Mouse (Mus musculus): Measurements from ENCODE around the gene Dph1.
"Not testable (repeated sequence)": the region's sequence is repeated elsewhere in the genome, so short reads cannot be mapped to it uniquely, and the experiment has no call there.

Gene Dph1

GRCm38 (mm10) chr11:75201721-75202120 is 10.7 kb upstream of the Dph1 start:
- DNase-seq: no peak

GRCm38 (mm10) chr11:75200935-75201334 is 9.9 kb upstream of the Dph1 start:
- no peak for DNase-seq

GRCm38 (mm10) chr11:75199951-75200350 is 8.9 kb upstream of the Dph1 start:
- no peak for DNase-seq

- no peak for DNase-seq
Observed at GRCm38 (mm10) chr11:75198792-75199191, 7.8 kb upstream of the Dph1 start.

- DNase-seq: no peak
Observed at GRCm38 (mm10) chr11:75197956-75198355, 6.9 kb upstream of the Dph1 start.

- DNase-seq: no peak
Observed at GRCm38 (mm10) chr11:75196131-75196530, 5.1 kb upstream of the Dph1 start.

- DNase-seq: peak; percentile 92
Observed at GRCm38 (mm10) chr11:75194850-75195461, 3.9 kb upstream of the Dph1 start.

- peak; percentile 55 for DNase-seq
Observed at GRCm38 (mm10) chr11:75194121-75194849, 3.2 kb upstream of the Dph1 start.

GRCm38 (mm10) chr11:75193256-75194071 is 2.4 kb upstream of the Dph1 start, which contains the start of gene Rtn4rl1:
Gene Rtn4rl1 (plus strand): TSS chr11:75193783.
- peak; percentile 79 for DNase-seq

GRCm38 (mm10) chr11:75192336-75193214 is 1.5 kb upstream of the Dph1 start:
- DNase-seq: peak; percentile 90

- DNase-seq: no peak
Observed at GRCm38 (mm10) chr11:75191841-75192240, 800 bp upstream of the Dph1 start.

GRCm38 (mm10) chr11:75190371-75190724 is 693 bp downstream of the Dph1 start:
- DNase-seq: peak; percentile 95

GRCm38 (mm10) chr11:75189713-75190370 is 1.2 kb downstream of the Dph1 start:
- no peak for DNase-seq

- DNase-seq: no peak
Observed at GRCm38 (mm10) chr11:75184986-75185385, 6.1 kb downstream of the Dph1 start.

- DNase-seq: no peak
Observed at GRCm38 (mm10) chr11:75184573-75184972, 6.5 kb downstream of the Dph1 start.

GRCm38 (mm10) chr11:75183917-75184570 is 7.0 kb downstream of the Dph1 start:
- no peak for DNase-seq

GRCm38 (mm10) chr11:75178672-75179208 is 12.3 kb downstream of the Dph1 start, which contains the start of gene Ovca2:
Gene Ovca2 (minus strand): TSS chr11:75178835.
- DNase-seq: peak; percentile 94

GRCm38 (mm10) chr11:75178011-75178410 is 13.0 kb downstream of the Dph1 start:
- no peak for DNase-seq

- not testable (repeated sequence) for DNase-seq
Observed at GRCm38 (mm10) chr11:75174574-75174973, 16.5 kb downstream of the Dph1 start.

- no peak for DNase-seq
Observed at GRCm38 (mm10) chr11:75173799-75174165, 17.3 kb downstream of the Dph1 start.
